Mouse (Mus musculus) spleen, postnatal 0 days (tissue): ENCODE results near the gene Zfp853. TPM values are rescaled to one million over a fixed set of nuclear protein-coding genes. Genes with fewer than 3 reads are reported as not detected.

Experiments
- polyA plus RNA-seq: library from polyadenylated mRNA; unstranded; fragments of >200 nt; fragmentation: Nextera tagmentation; extraction: Ambion mirVana; gene quantifications from 2 replicates; pipeline ENCODE4 v1.2.1, GENCODE M21; 2015

Zfp853 gene
- 0.04 TPM in 2 replicates for polyA plus RNA-seq

DNA sequence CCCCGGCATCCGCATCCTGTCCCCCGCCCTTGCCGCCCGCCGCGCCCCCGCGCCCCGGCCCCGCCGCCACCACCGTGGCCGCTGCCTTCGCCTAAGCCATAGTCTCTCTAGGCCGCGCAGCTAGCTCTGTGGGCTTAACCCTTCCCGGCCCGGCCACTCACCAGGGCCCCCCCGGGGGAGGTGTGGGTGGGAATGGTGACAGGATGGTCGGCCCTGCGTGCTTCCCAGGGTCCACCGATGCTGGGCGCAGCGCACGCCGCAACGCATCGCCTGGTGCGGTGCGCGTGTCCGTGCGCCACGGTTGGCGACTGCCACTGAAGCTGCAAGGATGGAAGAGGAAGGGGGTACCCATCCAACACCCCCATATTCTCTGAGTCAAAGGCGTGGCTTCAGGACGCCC lies at the start of gene Zfp853:
Zfp853 (minus strand) TSS at position 220 of the 400 bp plus-strand sequence.

DNA sequence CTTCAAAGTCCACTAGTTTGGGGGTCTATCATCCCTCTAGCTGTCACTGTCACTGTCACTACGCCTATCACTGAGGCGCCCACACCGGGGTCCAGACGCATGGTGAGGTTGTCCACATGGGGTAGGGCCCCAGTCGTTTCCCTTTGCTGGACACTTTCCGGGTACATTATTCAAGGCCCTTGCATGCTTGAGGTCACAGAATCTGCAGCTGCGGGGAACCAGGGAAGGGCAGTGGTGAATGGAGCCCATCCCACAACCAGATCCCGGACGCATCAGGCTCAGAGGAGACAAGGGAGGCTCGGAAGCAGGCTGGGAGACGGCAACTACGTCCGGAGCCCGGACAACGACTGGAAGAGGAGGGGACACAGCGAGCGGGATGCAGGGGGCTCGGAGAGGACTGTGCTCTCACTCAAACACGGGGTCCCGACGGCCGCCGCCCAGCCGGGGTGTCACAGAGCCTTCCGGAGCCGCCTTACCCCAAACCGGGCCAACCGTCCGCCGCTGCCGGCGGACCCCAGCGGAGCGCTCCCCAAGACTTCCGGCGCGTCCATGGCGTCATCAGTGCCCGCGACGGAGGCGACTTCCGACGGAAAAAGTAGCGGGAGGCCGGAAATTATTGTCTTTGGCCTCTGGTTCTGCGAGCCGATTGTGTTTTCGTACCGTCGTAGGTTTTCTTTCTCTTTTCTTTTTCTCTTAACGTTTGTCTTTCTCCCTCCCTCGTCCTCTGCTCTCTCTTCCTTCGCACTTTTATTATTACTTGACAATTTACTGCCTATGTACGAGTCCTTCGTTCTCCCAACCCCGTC lies 35.5 kb upstream of the Zfp853 start, which contains the start of gene Zdhhc4:
Zdhhc4 (minus strand) TSS at position 567 of the 806 bp plus-strand sequence.

GRCm38 (mm10) chr5:143314730-143315513 lies 21.5 kb upstream of the Zfp853 start, which contains the start of gene E130309D02Rik:
Gene E130309D02Rik, minus strand, starts transcription at chr5:143315360.

GRCm38 (mm10) chr5:143269363-143270150 lies 23.9 kb downstream of the Zfp853 start, which contains the start of gene Zfp316:
Gene Zfp316, minus strand, starts transcription at chr5:143270022.

Other genes starting within 250 kb of the Zfp853 start
- 21.4 and 23.9 TPM in 2 replicates for gene Rnf216, start 180.6 kb downstream of the Zfp853 start, polyA plus RNA-seq
- not detected in 2 replicates for gene Olfr718-ps1, start 146.0 kb downstream of the Zfp853 start, polyA plus RNA-seq
- 5.0 and 5.4 TPM in 2 replicates for gene Rbak, start 112.8 kb downstream of the Zfp853 start, polyA plus RNA-seq
- not detected in 2 replicates for gene Spdye4b, start 112.6 kb downstream of the Zfp853 start, polyA plus RNA-seq
- not detected in 2 replicates for gene Spdye4a, start 66.7 kb downstream of the Zfp853 start, polyA plus RNA-seq
- gene Zfp12, start 58.5 kb downstream of the Zfp853 start, polyA plus RNA-seq, result 3.1 and 3.5 TPM in 2 replicates
- 0.79 and 0.93 TPM in 2 replicates for gene Zfp316, start 23.6 kb downstream of the Zfp853 start, polyA plus RNA-seq
- gene E130309D02Rik, start 21.7 kb upstream of the Zfp853 start, polyA plus RNA-seq, result 26.4 and 27.0 TPM in 2 replicates
- 50.5 and 55.1 TPM in 2 replicates for gene Zdhhc4, start 35.6 kb upstream of the Zfp853 start, polyA plus RNA-seq
- gene Grid2ip, start 63.7 kb upstream of the Zfp853 start, polyA plus RNA-seq, result not detected in 2 replicates
- gene Kdelr2, start 110.2 kb upstream of the Zfp853 start, polyA plus RNA-seq, result 126 and 132 TPM in 2 replicates
- 11.6 and 11.9 TPM in 2 replicates for gene Daglb, start 171.0 kb upstream of the Zfp853 start, polyA plus RNA-seq
- 215 and 246 TPM in 2 replicates for gene Rac1, start 234.4 kb upstream of the Zfp853 start, polyA plus RNA-seq